Mouse (Mus musculus) heart, adult 2 months (tissue): Measurements from ENCODE around the gene Spata6.

Experiments
- CTCF ChIP-seq: fragments of 200-600 bp; IDR thresholded peaks from 2 replicates; pipeline ENCODE4 v1.8.1; 2022; ENCODE audit warnings: antibody characterized with exemption, mild to moderate bottlenecking, moderate library complexity
- EP300 ChIP-seq: fragments of 200-500 bp; IDR thresholded peaks from 2 replicates; pipeline ENCODE4 v1.6.1; 2011; ENCODE audit warnings: low read depth, low read length, control low read depth; ENCODE audit not compliant: insufficient read depth
- POLR2A ChIP-seq: fragments of 200-500 bp; IDR thresholded peaks from 2 replicates; pipeline ENCODE4 v1.6.1; 2011; ENCODE audit warnings: mild to moderate bottlenecking, low read depth, low read length, control low read depth; ENCODE audit not compliant: insufficient read depth

DNA sequence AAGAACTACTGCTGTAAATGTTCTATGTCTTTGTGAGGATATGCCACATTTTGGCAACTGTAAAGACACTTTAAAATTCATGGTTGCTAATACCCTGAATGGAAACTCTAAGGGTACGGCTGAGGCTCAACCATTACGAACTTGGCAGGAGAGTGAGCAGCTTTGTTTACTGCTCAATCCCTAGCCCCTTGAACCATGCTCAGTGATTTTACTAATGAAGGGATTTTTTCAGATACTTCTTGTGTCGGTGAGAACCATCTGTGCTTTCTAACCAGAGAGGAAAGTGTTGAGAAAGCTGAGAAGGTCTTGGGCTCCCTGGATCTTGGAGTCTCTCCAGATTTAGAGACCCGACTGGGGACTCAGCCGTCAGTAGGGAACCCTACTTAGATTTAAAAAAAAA, 35.9 kb upstream of the Spata6 start:
- no peak for TF ChIP-seq CTCF
- TF ChIP-seq EP300: no peak
- no peak for TF ChIP-seq POLR2A
